Comparison of ENCODE assay signal across 9 mouse cellular contexts in genomic region chr12:4524546-4524945, GRCm38 (mm10). TPM values are rescaled to one million over a fixed set of nuclear protein-coding genes. Genes with fewer than 3 reads are reported as not detected.
DNase-seq lines count a peak whose midpoint lies in the region; ATAC-seq and TF ChIP-seq lines count a peak whose summit lies in the region.
"Had no signal": no experiment of that assay in that cellular context is flagged by ENCODE, and none has a peak within 500 bp of the region (broad histone marks: within the 10 kb centered on the region; RNA-seq: fewer than 3 reads in every experiment).

No protein-coding gene starts in this region.

- 0 out of 2 replicates have a peak overlapping the region, but pooled peaks have one; percentile 17 for H3K4me3 ChIP-seq in E14TG2a.4 (replicated peaks; ENCODE audit: low read length)
- H3K4me3 ChIP-seq in ES-E14 (ENCODE audit: insufficient read depth in 1 of 2, low read depth in 1 of 2, low read length in 2 of 2, poor library complexity in 1 of 2, severe bottlenecking in 1 of 2), result peak overlapping the region in 1 of 2 experiments; percentile 53; a peak in 2 of 4 replicates
- H3K4me3 ChIP-seq in midbrain, embryonic 11.5 days (ENCODE audit: low read depth, low read length), result no peak overlapping the region
- H3K4me3 ChIP-seq in left cerebral cortex, adult 2 months, result no peak overlapping the region

- 0 out of 2 replicates have a peak overlapping the region, but pooled peaks have one; percentile 40 for H3K9ac ChIP-seq in ES-E14 (ENCODE audit: insufficient read depth, low read depth, low read length, poor library complexity, severe bottlenecking)
- no peak overlapping the region for H3K9ac ChIP-seq in midbrain, embryonic 11.5 days (ENCODE audit: low read length)

- intact Hi-C loops in left cerebral cortex, adult 2 months (cut with DNase I), result no loop called here

- WGBS in midbrain, embryonic 11.5 days, result 31% methylated on average over 7 of the region's 7 CpGs

- peak; percentile 26; the same call in 1 of the 2 replicates for ATAC-seq in midbrain, embryonic 11.5 days (ENCODE audit: low FRiP score)

- H3K4me2 ChIP-seq in midbrain, embryonic 11.5 days, result no peak overlapping the region

- H3K36me3 ChIP-seq in E14TG2a.4 (ENCODE audit: insufficient read depth, low read length) (no peaks in the 10 kb centered on the region), ES-E14 (ENCODE audit: control insufficient read depth, insufficient read depth, low read length, poor library complexity, severe bottlenecking) (no peaks in the 10 kb centered on the region)
- H3K36me3 ChIP-seq in midbrain, embryonic 11.5 days (ENCODE audit: control insufficient read depth, insufficient read depth, low read length), result no peaks in the 10 kb centered on the region

- in situ Hi-C loops in ES-E14 (cut with MboI; ENCODE audit: low sequenced_read_pairs in 2 of 2, unreplicated experiment in 2 of 2), result no loop called here

- no peak overlapping the region for H3K27ac ChIP-seq in ES-E14 (ENCODE audit: insufficient read depth, low read depth, low read length, poor library complexity, severe bottlenecking)
- no peak overlapping the region for H3K27ac ChIP-seq in midbrain, embryonic 11.5 days (ENCODE audit: low read depth, low read length)
- no peak overlapping the region for H3K27ac ChIP-seq in left cerebral cortex, adult 2 months

- peaks cover 9% of the 10 kb centered on the region; the same call in 1 of the 2 replicates for H3K27me3 ChIP-seq in E14TG2a.4 (ENCODE audit: insufficient read depth, low read length)
- H3K27me3 ChIP-seq in midbrain, embryonic 11.5 days (ENCODE audit: control insufficient read depth, insufficient read depth, low read length), result no peaks in the 10 kb centered on the region

- H3K9me3 ChIP-seq in E14TG2a.4 (ENCODE audit: low read length) (no peaks in the 10 kb centered on the region), ES-E14 (ENCODE audit: control insufficient read depth, insufficient read depth, low read depth, low read length) (no peaks in the 10 kb centered on the region)
- no peaks in the 10 kb centered on the region for H3K9me3 ChIP-seq in midbrain, embryonic 11.5 days (ENCODE audit: control insufficient read depth, low read length)

- no peak for DNase-seq in ES-E14 (ENCODE audit: low read depth, low spot score)
- peak; percentile 45 to 69 for DNase-seq in gastrocnemius, adult 8-10 months (ENCODE audit: low spot score in 2 of 2)
- DNase-seq in midbrain, embryonic 11.5 days (ENCODE audit: low spot score, missing footprints), result no peak
- DNase-seq in right cerebral cortex, adult 18-20 months, result no peak
- no peak for DNase-seq in urinary bladder, postnatal 4 days (ENCODE audit: low spot score in 2 of 2)
- DNase-seq in left cerebral cortex, adult 2 months (ENCODE audit: extremely low spot score in 1 of 2, low spot score in 2 of 2), result no peak
- DNase-seq: adrenal gland, postnatal 14 days; thymus, postnatal 36 days had no signal

- peaks cover 28% of the 10 kb centered on the region for H3K4me1 ChIP-seq in E14TG2a.4 (replicated peaks; ENCODE audit: low read depth, low read length)
- peaks cover 2 to 10% of the 10 kb centered on the region in 2 experiments; a peak in 3 of 4 replicates for H3K4me1 ChIP-seq in ES-E14 (ENCODE audit: control insufficient read depth in 2 of 2, insufficient read depth in 2 of 2, low read length in 2 of 2, poor library complexity in 1 of 2)
- peaks cover 9% of the 10 kb centered on the region for H3K4me1 ChIP-seq in midbrain, embryonic 11.5 days (ENCODE audit: control insufficient read depth, insufficient read depth, low read length)

- TF ChIP-seq CTCF in E14TG2a.4 (conservative IDR thresholded peaks at IDR 0.05; ENCODE audit: low read length), result no peak
- TF ChIP-seq CTCF in left cerebral cortex, adult 2 months (IDR thresholded peaks at IDR 0.05), result no peak

TF ChIP-seq in ES-E14, 5 proteins besides CTCF, POLR2A, EP300 and RAD21:
- TF ChIP-seq MAFK (IDR thresholded peaks at IDR 0.05; ENCODE audit: insufficient read depth, low read depth, low read length) (no peak), HCFC1 (IDR thresholded peaks at IDR 0.05; ENCODE audit: borderline replicate concordance, insufficient read depth, low read length) (no peak), ZC3H11A (IDR thresholded peaks at IDR 0.05; ENCODE audit: borderline replicate concordance, low read depth, low read length) (no peak), ZNF384 (IDR thresholded peaks at IDR 0.05; ENCODE audit: low read depth, low read length) (no peak), CHD2 (IDR thresholded peaks at IDR 0.05; ENCODE audit: low read depth, low read length) (no peak)

RNA-seq across cellular contexts. Expression of gene Ncoa1, which starts 47.6 kb away (rescaled TPM):
- 11.8 and 13.3 TPM in 2 replicates for total RNA-seq in ES-E14 (2012; rRNA removed)
- 10 to 100 TPM; 22.4 to 31.5 (median 26.2) TPM for total RNA-seq in gastrocnemius, adult 8-10 months (2022)
- polyA plus RNA-seq in midbrain, embryonic 11.5 days (2014; fragmentation: Nextera tagmentation; extraction: Ambion mirVana), result 4.7 and 4.9 TPM in 2 replicates
- 100 to 1,000 TPM; 109 to 115 TPM for total RNA-seq in left cerebral cortex, adult 2 months (2021)

Comparison
In these comparisons a context has a peak if more than half of its experiments do, and no peak if none do; other contexts are left out.
1. DNase-seq: peak in gastrocnemius, adult 8-10 months (2 of 2); none in ES-E14 (single experiment), midbrain, embryonic 11.5 days (single experiment), right cerebral cortex, adult 18-20 months (single experiment), urinary bladder, postnatal 4 days (0 of 2) and left cerebral cortex, adult 2 months (0 of 2).